Mouse (Mus musculus): ENCODE data around the gene Pgghg.

GRCm38 (mm10) chr7:140938896-140939295, 2.3 kb upstream of the Pgghg start:
- TF ChIP-seq CTCF (IDR thresholded peaks at IDR 0.05; ENCODE audit: extremely low read depth, insufficient read depth, low read length) (no peak), POLR2A (IDR thresholded peaks at IDR 0.05; ENCODE audit: extremely low read depth, insufficient read depth, low read length) (no peak)
